Mouse (Mus musculus): ENCODE data around the gene Mmgt2. TPM values are rescaled to one million over a fixed set of nuclear protein-coding genes. Genes with fewer than 3 reads are reported as not detected.
A peak's percentile ranks its signal among the peaks of the same experiment; 100 is the strongest.

Gene Mmgt2
- 29.0 and 35.4 TPM in 2 replicates for polyA plus RNA-seq (2012; rRNA removed)

DNA sequence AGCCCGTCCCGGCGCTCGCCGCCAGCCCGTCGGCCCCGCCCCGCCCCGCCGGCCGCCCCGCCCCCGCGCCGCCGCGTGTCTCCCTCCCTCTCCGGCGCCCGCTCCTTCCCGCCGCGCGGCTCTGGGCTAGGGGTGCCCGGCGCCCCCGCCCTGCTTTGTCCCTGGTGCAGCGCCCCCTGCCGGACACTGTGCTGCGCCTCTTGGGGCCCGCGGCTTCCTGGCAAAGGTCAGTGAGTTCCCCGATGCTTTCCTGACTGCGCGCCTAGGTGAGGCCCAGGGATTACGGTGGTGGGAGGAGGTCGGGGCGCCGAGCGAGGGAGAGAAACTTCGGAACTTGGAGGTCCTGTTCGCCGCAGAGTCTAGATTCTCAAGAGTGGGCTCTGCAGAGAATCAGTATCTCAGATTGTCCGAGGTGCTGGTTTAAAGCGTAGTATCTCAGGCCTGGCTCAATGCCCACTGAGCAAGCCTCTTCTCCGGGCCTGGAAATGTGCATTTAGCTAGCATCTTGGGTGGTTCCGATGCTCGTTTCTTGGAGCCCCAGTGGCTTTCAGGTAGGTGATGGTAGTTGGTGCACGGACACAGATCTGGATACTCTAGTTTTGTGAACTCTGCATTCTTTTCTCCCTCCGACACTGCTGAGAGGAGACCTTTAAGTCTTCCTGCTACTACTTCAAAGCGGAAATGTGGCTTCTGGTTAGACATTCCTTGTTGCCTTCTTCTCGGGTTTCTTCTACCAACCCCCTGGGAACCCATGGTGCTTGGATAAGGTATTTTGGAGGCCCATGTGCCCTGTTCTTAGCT lies at the start of gene Mmgt2:
Gene Mmgt2, plus strand, starts transcription at position 74 of the 801 bp plus-strand sequence.
- peak; percentile 94 for DNase-seq (ENCODE audit: low read depth)
- TF ChIP-seq CTCF (IDR thresholded peaks at IDR 0.05; ENCODE audit: borderline replicate concordance, extremely low read depth, insufficient read depth, insufficient read length): peak; percentile 85
- no peak for TF ChIP-seq POLR2A (IDR thresholded peaks at IDR 0.05; ENCODE audit: borderline replicate concordance, extremely low read depth, insufficient read depth, insufficient read length, poor library complexity, severe bottlenecking)

DNA sequence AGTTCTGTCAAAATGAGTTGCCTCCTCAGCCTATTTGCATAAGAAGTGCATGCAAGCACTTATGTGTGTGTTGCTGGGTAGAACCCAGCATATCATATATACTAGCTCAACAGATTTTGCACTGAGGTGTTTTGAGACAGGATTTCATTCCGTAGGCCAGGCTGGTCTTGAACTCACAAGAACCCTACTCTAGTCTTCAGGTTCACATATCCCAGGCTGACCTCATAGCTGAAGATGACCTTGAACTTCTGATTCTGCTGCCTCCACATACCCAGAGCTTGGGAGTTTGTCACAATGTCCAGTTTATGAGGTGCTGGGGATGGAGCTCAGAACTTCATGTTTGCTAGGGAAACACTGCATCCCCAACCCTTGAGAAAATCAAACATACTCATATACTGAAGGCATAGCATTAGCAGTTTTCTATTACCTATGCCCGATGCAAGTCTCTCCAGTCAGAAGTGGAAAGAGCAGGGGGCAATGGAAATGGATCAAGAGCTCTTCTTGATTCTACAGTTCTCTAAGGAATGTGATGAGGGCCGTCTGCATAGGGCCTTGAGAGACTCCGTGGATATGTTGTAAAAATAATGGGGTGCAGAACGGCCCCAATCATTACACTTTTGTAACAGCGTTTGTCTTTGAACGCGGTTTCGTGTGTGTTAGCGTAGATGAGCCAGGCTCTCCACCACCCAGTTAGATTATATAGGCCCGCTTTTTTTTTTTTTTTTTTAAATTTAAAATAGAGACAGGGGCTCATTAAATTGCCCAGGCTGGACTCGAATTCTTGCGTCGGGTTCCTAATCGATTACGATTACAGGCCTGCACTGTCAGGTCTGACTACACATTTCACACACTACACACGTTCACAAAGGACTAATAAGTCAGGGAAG lies 46.5 kb upstream of the Mmgt2 start:
- TF ChIP-seq CTCF (IDR thresholded peaks at IDR 0.05; ENCODE audit: borderline replicate concordance, extremely low read depth, insufficient read depth, insufficient read length) (no peak), POLR2A (IDR thresholded peaks at IDR 0.05; ENCODE audit: borderline replicate concordance, extremely low read depth, insufficient read depth, insufficient read length, poor library complexity, severe bottlenecking) (no peak)
- no peak for DNase-seq (ENCODE audit: low read depth)

GRCm38 (mm10) chr11:62602619-62603311 lies 45.7 kb upstream of the Mmgt2 start:
- TF ChIP-seq POLR2A (IDR thresholded peaks at IDR 0.05; ENCODE audit: borderline replicate concordance, extremely low read depth, insufficient read depth, insufficient read length, poor library complexity, severe bottlenecking): peak; percentile 97; the same call in 1 of the 2 replicates
- TF ChIP-seq CTCF (IDR thresholded peaks at IDR 0.05; ENCODE audit: borderline replicate concordance, extremely low read depth, insufficient read depth, insufficient read length): no peak
- peak; percentile 99 for DNase-seq (ENCODE audit: low read depth)

GRCm38 (mm10) chr11:62603312-62604056 lies 45.0 kb upstream of the Mmgt2 start:
- peak; percentile 56 for DNase-seq (ENCODE audit: low read depth)

GRCm38 (mm10) chr11:62604123-62604706 lies 44.2 kb upstream of the Mmgt2 start:
- no peak for TF ChIP-seq CTCF (IDR thresholded peaks at IDR 0.05; ENCODE audit: borderline replicate concordance, extremely low read depth, insufficient read depth, insufficient read length)
- no peak for TF ChIP-seq POLR2A (IDR thresholded peaks at IDR 0.05; ENCODE audit: borderline replicate concordance, extremely low read depth, insufficient read depth, insufficient read length, poor library complexity, severe bottlenecking)
- DNase-seq (ENCODE audit: low read depth): no peak

More at GRCm38 (mm10) chr11:62603312-62604056, 45.0 kb upstream of the Mmgt2 start:
- TF ChIP-seq CTCF (IDR thresholded peaks at IDR 0.05; ENCODE audit: borderline replicate concordance, extremely low read depth, insufficient read depth, insufficient read length): no peak
- TF ChIP-seq POLR2A (IDR thresholded peaks at IDR 0.05; ENCODE audit: borderline replicate concordance, extremely low read depth, insufficient read depth, insufficient read length, poor library complexity, severe bottlenecking): no peak

GRCm38 (mm10) chr11:62604886-62605618 lies 43.4 kb upstream of the Mmgt2 start:
- DNase-seq (ENCODE audit: low read depth): no peak
- TF ChIP-seq CTCF (IDR thresholded peaks at IDR 0.05; ENCODE audit: borderline replicate concordance, extremely low read depth, insufficient read depth, insufficient read length): no peak
- no peak for TF ChIP-seq POLR2A (IDR thresholded peaks at IDR 0.05; ENCODE audit: borderline replicate concordance, extremely low read depth, insufficient read depth, insufficient read length, poor library complexity, severe bottlenecking)

- TF ChIP-seq POLR2A (IDR thresholded peaks at IDR 0.05; ENCODE audit: borderline replicate concordance, extremely low read depth, insufficient read depth, insufficient read length, poor library complexity, severe bottlenecking): no peak
- no peak for DNase-seq (ENCODE audit: low read depth)
Observed at GRCm38 (mm10) chr11:62605619-62606298, 42.7 kb upstream of the Mmgt2 start.

DNA sequence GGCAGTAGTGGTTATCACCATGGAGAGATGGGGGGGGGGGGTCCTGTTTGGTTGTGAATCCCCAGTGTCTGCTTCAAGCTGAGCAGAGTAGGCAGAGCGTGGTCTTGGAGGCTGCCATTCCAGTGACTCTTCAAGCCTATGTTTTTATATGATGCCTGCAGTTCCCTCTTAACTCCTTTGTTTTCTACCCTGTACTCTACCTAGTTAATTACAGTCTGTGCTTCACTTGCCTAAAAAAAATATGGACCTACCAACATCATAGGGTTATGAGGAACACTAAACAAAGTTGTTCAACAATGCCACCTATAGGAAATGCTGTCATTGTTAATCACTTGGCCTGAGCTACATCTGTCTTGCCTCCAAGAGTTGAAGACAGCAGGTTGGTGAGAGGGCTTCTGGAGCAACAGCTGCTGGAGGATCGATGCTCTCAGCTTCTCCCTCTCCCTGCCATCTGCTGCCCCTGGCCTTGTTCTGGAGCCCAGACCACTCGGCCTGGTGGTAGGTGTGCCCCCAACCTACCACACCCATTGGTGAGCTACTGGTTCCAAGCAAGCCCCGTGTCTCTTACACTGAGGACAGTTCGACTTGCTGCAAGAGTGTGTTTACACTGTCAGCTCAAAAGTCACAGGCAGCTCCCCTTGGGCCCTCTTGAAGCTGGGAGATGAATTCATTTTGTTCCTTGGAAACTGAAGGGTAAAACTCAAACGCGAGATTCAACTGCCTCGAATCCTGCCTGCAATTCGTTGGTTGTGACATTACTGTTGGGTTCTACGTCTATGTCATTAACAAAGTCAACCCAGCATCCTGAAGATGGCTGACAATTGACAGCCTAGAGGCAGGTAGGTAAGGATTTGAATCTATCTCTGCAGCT lies 41.9 kb upstream of the Mmgt2 start:
- no peak for DNase-seq (ENCODE audit: low read depth)
- TF ChIP-seq CTCF (IDR thresholded peaks at IDR 0.05; ENCODE audit: borderline replicate concordance, extremely low read depth, insufficient read depth, insufficient read length) (no peak), POLR2A (IDR thresholded peaks at IDR 0.05; ENCODE audit: borderline replicate concordance, extremely low read depth, insufficient read depth, insufficient read length, poor library complexity, severe bottlenecking) (no peak)

Data from brain, embryonic 14.5 days (tissue).